Mouse (Mus musculus) adrenal gland, postnatal 4 days (tissue): ENCODE data around the gene Ugt8a. TPM values are rescaled to one million over a fixed set of nuclear protein-coding genes. Genes with fewer than 3 reads are reported as not detected.

ENCODE experiments used
- DNase-seq, 2 experiments: peaks; one replicate each; pipeline ENCODE4 v3.0.0; 2021 to 2022; ENCODE audit warnings: low spot score in 2 of 2, mixed read lengths in 2 of 2
- long read RNA-seq, 2 experiments: library from polyadenylated mRNA; stranded (forward); transcript quantifications; one replicate each; pipeline ENCODE4 v2.0.0; 2021
- total RNA-seq, 2 experiments: library from RNA; stranded (reverse); gene quantifications; 2 replicates each; pipeline ENCODE4 v1.2.3; 2021

Ugt8a gene
- total RNA-seq, result 1 to 10 TPM in 1 of 2 experiments, under 1 TPM in 1; 0.87 to 2.1 TPM
- long read RNA-seq, experiment 1, partial matches to known transcripts, result 0 of 1 reads
- long read RNA-seq, experiment 1, other reads (novel, unspliced or antisense), result 0 of 1 reads
- long read RNA-seq, experiment 2, partial matches to known transcripts, result 0 of 2 reads
- long read RNA-seq, experiment 2, other reads (novel, unspliced or antisense), result 1 of 2 reads

DNA sequence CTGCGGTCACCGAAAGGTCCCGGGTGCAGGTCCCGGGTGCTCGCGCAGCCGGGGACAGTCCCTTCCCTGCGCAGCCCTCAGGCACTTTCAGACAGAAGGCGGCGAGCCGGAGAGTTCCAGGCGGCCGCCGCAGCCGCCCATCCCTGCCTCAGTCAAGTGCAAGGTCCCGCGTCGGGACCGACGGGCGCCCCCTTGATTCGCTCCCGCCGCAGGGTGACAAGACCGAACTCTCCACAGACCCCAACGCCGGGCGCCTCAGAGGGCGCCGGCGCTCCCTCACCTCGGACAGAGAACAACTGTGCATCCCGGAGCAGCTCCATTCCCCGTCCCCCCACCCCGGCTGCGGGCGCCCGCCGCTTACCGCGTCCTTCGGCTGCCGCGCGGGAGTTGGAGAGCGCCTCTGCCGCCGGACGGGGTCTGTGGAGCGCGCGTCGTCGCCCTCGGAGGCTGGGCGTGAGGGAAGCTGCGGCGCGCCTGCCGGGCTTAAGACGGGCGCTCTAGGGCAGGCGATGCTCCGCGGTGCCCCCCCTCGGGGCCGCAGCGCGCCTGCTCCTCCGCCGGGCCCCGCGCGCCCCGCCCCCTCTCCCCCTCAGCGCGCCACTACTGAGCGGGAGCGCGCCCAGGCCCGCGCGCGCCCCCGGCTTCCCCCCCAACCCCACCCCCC, at the start of gene Ugt8a:
Ugt8a (minus strand) TSS at position 528 of the 664 bp plus-strand sequence.
- no peak for DNase-seq

DNA sequence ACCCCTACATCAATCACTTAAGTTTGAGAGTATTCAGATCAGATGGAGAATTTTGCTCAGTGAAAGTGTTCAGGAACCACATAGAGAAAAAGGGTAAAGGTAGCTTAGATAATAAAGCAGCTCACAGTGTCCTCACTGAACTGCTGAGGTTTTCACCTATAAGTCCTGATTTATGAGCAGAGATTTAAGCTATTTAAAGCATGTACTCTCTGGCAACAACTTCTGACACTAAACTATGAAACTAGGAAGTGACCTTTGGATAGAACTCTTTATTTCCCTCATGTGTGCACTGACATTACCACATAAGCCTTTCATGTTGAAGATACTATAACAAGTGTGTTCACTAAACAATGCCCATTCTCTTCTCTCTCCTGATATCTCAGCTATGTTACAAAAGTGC, 48.2 kb upstream of the Ugt8a start:
- no peak for DNase-seq

DNA sequence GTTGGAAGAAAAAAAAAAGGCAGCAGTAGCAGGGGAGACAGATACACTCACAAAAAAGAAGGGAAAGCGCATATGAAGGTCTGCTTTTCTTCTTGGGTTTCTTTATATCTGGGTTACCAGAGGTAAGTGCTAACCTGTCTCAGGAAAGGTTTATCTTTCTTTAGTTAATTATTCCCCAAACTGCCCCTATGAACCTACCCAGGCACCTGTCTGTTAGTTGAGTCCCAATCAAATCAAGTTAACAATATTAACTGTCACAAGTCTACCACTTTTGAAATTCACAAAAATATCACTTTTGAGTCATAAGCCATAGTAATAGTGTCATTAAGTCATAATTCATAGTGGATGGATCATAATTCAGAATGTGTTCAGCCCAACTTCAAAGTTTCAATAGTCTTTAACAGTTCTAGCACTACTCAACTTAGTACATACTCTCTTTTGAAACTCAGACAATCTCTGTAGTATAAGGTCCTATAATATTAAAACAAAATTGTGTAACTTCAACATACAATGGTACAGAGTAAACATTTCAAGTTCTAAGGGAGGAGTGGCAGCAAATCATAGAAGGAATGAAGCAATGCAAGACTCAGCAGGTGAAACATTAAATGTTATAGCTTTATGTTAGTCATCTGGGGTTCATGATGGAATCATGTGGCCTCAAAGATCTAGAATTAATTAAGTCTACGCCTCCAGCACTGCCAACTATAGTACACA, 45.4 kb upstream of the Ugt8a start:
- DNase-seq, result no peak

DNA sequence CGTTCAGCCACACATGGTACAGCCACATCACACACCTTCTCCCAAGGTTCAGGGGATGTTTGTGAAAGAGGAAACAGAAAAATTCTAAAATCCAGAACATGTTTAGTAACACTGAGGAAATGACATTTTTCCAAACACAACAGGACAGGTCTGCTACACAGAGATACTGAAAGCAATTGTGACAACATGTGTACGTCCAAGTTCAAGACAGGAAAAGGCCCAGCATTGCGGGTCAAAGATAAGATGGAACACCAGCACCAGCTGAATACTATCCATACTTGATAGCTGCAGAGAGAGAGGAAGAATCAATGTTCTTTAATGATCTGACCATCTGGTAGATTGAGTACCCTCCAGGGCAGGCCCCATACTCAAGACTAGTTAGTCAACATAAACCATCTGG, 41.1 kb upstream of the Ugt8a start:
- no peak for DNase-seq

DNA sequence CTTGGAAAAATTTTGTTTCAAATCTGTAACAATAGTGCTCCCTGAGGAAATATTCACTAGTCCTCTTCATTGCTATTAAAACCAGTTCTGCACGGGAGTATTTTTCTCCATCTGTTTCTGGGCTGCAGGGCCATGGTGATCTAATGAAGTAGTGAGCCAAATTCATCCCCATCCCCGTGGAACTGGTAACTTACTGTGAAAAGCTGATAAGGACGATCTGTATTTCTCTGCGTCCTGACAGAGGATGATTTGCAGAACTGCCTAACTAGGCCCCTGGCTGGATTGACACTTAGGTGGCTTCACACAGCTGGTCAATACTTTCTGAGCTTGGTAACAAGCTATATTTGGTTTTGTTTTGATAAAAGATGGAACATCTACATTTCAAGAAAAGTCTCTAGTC, 37.5 kb upstream of the Ugt8a start:
- no peak for DNase-seq

DNA sequence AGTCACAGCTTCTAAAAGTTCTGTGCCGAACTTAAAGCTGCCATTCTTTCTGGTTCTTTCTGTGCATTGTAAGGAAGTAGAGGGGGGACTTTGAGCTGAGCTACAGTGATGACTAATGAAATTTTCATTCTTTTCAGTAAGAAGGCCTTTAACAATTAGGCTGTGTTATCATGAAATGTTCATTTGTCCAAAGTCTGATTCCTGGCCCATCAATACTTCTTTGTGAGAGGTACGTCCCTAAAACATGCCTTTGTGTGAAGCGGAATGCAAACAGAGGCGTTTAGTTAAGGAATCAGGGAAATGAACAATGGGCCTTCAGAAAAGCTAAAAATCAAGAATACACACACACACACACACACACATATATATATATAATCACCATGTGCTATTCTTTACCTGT, 31.0 kb upstream of the Ugt8a start:
- DNase-seq, result no peak

DNA sequence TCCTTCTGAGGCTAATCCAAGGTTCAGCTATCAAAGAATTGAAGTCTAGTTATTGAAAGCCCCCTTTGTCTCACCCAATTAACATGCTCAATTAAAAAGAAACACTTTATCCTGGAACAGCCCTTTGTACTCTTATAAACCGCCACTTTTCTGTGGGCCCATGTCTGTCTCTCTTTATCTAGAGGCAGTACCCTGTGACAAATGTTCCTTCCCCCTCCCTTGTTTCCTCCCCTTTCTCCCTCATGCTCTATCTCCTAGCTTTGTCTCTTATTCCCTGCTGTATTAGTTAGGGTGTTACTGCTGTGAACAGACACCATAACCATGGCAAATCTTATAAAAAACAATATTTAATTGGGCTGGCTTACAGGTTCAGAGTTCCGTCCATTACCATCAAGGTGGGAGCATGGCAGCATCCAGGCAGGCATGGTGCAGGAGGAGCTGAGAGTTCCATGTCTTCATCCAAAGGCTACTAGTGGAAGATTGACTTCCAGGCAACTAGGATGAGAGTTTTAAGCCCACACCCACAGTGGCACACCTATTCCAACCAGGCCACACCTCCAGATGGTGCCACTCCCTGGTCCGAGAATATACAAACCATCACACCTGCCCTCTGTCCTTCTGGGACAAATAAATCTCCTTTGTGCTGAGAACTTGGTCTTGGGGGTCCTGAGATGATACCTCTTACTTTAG, 17.9 kb upstream of the Ugt8a start:
- DNase-seq, result no peak

DNA sequence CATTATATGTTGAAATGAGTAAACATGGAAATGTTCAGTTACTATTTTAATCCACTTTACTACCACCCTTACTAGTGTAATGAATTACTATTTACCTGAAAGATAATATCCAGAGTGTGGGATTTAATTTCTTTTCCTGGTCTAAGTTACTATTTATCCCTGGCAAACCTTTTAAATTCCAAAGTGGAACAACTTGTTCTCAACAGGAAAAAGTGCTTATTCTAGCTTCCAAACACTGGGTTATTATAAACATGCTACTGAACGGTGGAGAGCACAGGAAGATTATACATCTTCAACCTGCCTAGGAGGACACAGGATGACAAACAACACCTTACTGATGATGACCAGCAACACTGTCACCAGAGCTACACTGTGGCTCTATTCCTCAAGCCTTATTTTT, 16.5 kb upstream of the Ugt8a start:
- DNase-seq, result no peak

DNA sequence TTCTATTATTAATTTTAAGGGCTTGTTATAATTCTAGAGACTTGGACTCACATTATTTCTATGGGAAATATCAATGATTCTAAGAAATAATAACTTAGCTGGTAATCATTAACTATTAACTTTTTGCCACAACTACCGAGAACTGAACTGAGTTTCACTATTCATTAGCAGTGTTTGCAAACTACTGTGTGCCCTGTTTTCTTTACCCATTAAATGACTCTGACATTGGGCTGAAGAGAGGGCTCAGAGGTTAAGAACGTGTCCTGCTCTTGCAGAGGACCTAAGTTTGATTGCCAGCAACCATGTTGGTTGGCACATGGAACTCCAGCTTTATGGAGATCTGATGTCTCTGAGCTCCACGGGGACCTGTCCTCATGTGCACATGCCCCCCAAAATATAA, 2.4 kb upstream of the Ugt8a start:
- no peak for DNase-seq

DNA sequence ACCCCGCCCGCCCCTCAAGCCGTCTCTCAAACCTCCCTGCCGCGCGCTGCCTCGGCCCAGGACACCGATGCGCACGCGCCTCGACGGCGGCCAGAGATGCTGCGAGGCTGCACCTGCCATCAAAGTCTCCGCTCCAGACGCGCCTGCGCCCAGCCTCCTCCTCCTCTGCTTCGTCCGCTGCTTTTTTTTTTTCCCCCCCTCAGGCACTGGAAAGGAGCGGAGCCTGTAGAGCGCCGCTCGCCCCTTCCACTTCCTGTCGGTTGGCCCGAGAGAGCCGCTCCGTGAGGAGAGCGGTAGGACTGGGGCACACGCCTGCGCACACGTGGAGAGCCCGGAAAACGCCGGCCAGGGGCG, 314 bp upstream of the Ugt8a start:
- DNase-seq, result no peak

DNA sequence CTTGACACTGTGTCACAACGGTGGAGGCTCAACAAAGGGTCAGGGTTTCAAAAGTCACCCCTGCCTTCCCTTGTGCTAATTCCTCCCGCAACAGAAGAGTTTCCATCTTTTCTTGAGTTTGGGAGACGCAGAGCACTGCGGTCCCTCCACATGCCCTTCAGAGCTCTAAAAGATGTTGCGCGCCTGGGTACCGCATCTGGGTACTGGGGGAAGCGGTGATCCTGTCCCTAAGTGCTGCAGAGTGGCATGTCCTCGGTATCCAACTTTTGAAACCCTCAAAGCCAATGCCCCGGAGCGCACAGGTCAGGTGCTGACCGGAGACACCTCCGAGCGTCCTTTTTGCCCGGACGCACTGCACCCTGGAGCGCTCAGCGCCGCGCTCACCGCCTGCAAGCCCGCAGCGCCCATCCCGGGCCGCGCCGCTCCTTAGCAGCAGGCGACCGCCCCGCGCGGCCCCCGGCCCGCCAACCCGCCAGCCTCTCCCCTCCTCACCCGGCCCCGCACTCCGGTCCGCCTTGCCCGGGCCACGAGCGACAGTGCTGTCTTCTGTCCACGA, 805 bp downstream of the Ugt8a start:
- no peak for DNase-seq

DNA sequence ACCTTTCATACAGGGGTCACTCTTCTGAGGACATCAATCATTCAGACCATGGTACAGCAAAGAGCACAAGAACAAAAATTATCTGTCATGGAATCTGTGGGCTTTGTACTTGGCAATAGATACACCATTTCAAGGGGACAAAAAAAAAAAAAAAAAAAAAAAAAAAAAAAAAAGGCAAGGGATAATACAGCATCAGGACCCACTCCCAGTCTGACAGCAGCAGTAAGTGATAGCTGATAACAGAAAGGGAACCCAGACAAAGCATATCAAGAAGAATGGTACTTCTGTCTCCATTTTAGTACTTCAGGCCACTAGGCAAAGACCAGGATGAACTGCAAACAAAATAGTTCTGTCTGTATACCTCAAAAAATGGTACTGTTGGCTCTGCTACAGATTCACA, 2.6 kb downstream of the Ugt8a start:
- DNase-seq, result no peak

DNA sequence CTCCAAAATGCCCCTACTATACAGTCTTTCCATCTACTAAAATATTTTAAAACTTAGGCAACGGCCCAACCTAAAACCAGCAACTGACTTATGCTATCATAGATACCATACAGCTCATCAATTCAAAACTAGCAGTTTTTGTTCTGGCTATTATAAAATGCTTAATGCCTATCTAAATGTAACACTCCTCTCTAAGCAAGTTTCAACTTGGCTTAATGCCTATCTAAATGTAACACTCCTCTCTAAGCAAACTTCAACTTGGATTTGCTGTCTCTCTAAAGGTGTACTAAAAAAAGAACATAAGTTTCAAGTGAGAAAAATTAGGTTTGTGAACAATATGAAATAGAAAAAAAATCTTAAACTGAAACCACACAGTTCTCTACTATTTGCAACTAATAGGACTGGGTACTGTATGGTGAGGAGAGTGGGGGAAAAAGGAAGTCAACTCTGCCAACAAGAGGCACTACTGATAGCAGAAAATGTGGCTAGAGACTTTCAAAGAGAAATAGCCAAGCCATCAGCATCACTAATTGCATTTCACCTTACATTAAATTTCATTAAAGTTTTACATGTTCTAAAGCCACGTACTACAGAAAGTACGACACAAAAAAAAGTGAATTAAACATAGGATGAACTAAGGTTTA, 5.7 kb downstream of the Ugt8a start:
- DNase-seq, result no peak

DNA sequence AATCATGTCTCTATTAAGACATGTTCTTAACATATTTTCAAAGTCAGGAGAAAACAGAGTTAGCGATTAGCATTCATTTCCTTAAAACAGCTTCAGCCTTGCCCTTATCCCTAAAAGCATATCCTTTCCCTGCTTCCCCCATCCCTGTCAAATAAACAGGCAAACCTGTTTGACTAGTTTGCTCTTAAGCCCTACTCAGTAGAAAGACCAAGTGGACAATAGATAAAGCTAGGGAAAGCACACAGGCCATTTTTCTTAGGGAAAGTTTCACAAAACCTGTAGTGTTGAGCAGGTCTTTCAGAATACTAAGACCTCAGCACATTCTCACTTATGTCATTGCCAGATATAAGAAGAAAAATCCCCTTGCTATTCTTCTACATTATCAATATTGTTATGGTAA, 7.4 kb downstream of the Ugt8a start:
- no peak for DNase-seq

DNA sequence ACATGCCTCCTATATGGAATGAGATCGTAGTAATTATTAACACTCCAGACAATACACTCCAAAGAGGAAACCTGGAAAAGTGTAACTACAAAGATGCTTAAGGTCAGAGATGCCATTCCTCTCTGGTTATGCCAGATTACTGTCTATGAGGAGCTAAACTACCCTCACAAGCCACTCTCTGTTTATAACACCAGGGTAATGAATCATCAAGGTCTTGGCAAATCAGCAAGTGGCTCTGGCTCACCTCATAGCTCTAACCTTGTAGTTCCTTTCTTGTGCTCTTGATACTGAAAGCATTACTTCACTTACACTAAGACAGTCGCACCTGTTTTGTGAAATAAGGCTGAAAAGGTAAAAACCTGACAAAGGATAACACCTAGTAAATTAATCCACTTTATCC, 17.5 kb downstream of the Ugt8a start:
- DNase-seq, result no peak

DNA sequence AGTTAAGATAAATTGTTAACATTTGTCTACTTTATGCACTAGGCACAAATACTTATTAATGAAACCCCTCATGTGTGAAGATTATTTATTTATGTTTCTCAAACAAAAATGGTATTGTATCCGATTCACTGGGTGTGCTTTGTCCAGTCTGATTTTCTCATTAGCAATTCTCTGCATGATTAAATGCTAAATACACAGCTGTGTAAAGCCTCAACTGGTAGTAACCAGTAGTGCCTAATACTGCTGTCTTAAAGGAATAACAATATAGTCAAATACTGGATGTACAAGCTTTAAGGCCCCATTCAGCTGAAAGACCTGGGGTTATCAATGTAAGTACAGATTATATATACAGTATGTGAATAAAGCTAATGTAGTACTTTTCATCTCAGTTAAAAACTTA, 39.4 kb downstream of the Ugt8a start:
- DNase-seq, result no peak

DNA sequence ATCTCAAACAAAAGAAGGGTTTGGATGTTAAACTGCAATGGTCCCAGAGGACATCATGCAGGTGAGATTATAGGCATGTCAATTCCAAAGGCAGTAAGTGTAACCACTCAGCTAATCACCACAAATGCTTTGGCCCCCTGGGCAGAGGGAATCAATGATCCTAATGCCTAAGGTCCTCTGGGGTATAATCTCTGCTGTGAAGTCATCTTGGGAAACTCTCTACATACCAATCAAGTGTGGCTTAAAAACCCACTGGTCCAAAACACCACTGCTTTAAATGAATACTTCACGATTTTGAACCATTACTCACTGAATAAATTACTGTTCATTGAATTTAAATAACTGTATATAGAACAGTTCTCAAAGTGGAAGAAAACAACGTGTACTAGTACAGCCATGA, 51.3 kb downstream of the Ugt8a start:
- no peak for DNase-seq

DNA sequence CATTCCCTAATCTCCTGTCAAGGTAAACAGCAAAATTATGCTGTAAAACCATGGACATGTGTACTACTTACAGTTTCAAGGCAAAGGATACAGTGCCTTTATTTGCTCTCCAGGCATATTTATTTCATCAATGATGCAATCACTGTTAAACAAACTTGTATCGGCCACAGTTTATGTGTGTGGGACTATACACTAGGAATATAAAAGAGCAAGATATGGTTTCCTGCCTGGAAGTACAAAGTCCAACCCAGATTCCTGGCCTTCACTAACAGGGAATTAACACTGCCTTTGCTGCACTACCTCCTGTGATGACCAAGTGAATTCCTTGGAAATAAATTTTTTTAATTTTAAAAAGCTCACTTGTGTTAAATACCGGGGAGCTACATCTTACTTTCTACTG, 53.5 kb downstream of the Ugt8a start:
- DNase-seq, result no peak

DNA sequence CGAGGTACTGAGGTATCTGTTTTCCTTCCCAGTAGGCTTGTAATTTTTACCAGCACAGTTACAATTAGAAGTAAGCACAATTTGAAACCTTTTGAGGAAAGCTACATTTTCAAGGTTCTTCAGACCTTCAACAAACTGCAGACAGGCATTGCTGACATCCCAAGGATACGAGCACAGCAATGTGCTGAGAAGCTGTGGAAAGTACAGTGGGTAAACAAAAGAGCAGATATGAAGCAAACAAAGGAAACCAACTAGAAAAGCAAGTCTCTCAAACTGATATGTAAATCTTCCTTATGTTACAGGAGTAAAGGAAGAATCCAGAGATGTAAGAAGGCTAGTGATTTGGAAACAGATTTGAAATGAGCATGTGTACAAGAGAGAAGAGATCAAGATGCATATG, 54.0 kb downstream of the Ugt8a start:
- DNase-seq, result no peak

DNA sequence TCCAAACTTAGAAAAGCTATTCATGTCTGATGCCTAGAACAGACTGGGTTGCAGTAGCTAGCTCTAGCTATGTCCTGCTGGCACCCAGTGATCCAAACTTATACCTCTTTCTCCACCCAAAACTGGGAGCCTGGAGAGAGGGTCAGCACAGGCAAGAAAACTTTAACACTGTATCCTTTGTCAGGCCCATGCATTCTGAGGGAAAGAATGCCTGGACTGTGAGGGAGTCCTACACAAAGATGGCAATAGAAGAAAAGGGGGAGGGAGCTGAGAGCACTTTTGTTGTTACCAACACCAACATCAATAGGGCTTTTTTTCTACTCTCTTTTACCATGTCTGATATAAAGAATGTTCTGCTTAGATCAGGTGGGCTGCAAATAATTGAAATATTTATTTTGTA, 55.4 kb downstream of the Ugt8a start:
- no peak for DNase-seq

DNA sequence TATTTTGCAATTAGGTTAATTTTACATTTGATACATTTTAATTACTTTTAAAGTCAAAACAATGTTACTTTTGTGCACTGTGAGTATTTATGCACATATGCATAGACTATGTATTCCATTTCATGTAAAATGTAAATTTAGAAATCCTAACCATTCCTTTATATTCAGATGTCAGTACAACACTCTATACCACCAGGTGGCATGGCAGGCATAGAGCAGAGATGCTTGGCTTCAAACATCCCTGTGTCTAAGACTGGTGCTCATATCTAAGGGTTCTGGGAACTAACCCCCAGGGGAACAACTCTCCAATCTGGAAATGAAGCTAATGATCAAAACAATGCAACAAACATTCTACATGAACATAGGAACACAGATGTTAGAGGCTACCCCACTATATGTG, 56.6 kb downstream of the Ugt8a start:
- DNase-seq, result no peak

DNA sequence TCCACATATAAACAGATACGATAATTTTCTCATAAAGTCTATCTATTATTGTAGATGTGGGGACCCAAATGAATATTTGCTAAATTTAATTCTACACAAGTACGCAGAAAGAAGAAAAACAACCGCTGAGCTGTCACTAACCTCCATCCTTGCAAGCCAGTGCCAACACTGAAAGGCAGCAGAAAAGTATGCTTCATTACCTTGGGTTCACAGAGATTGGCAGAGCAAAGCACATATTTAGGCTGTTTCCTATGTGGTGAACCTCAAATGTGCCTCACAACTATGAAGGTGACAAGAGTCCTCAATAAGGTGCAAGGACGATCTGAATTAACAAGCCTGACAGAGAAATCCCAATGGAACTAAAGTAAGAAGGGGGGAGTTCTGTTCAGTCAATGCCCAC, 64.0 kb downstream of the Ugt8a start:
- DNase-seq, result no peak
